Mouse (Mus musculus): Measurements from ENCODE around the gene Cyb5r4.
"Not testable (repeated sequence)": the region's sequence is repeated elsewhere in the genome, so short reads cannot be mapped to it uniquely, and the experiment has no call there.

- TF ChIP-seq CTCF (IDR thresholded peaks at IDR 0.05; ENCODE audit: borderline replicate concordance, insufficient read depth, low read length); POLR2A (IDR thresholded peaks at IDR 0.05; ENCODE audit: low read depth, low read length): not testable (repeated sequence)
Measured at GRCm38 (mm10) chr9:87127046-87127445, 105.2 kb downstream of the Cyb5r4 start.
